Mouse (Mus musculus) brown adipose tissue, adult 24 weeks (tissue): ENCODE measurements at regions not wholly inside any gene's neighbourhood (a gene's known extent, or its start where the extent isn't known, plus 50 kb on each side); places are given as distances from the start of the nearest gene placed in this dataset.

ENCODE experiments used
- H3K27ac ChIP-seq: fragments of 200-500 bp; replicated peaks from 2 replicates; pipeline ENCODE4 v1.5.1; 2012; ENCODE audit warnings: low read depth, mild to moderate bottlenecking, low read length
- H3K4me1 ChIP-seq: fragments of 200-500 bp; 2 replicates; pipeline ENCODE4 v1.6.1; 2012; ENCODE audit warnings: low read length, mixed read lengths; ENCODE audit not compliant: control insufficient read depth, insufficient read depth, insufficient read length
- H3K4me3 ChIP-seq: fragments of 200-500 bp; 2 replicates; pipeline ENCODE4 v1.5.1; 2012; ENCODE audit warnings: low read depth, mild to moderate bottlenecking, low read length, moderate library complexity; ENCODE audit not compliant: insufficient read depth

GRCm38 (mm10) chr12:99123611-99124495 is 203.5 kb downstream of the Ttc8 start:
- Histone ChIP-seq H3K4me3 (no peak overlapping the region), H3K27ac (no peak overlapping the region), H3K4me1 (peaks cover 4% of the 10 kb centered on the region; the same call in 1 of the 2 replicates)

GRCm38 (mm10) chr12:99126129-99126528 is 205.8 kb downstream of the Ttc8 start:
- peaks cover 4% of the 10 kb centered on the region; the same call in 1 of the 2 replicates for H3K4me1 ChIP-seq
- no peak overlapping the region for H3K27ac ChIP-seq
- no peak overlapping the region for H3K4me3 ChIP-seq
